In genomic region chr5:122372192-122372769, GRCm38 (mm10) we compare ENCODE assay signal across 8 mouse cellular contexts. TPM values are rescaled to one million over a fixed set of nuclear protein-coding genes. Genes with fewer than 3 reads are reported as not detected.
DNase-seq lines count a peak whose midpoint lies in the region; ATAC-seq lines count a peak whose summit lies in the region.

TSS of gene Fam216a (minus strand) at chr5:122372364.

- H3K36me3 ChIP-seq in hindbrain, embryonic 12.5 days = peaks cover 47% of the 10 kb centered on the region

- H3K9ac ChIP-seq in hindbrain, embryonic 12.5 days = peak within 1 kb of the TSS; percentile 84

- under 1% methylated on average over 52 of the region's 53 CpGs for whole genome bisulfite sequencing in hindbrain, embryonic 12.5 days

- DNase-seq in NIH3T3 (ENCODE audit: low read depth) = peak; percentile 100
- peak; percentile 99 to 100 for DNase-seq in cerebellum, postnatal 10 days
- DNase-seq in frontal cortex, postnatal 10 days (ENCODE audit: low spot score in 2 of 2) = peak; percentile 98 to 99
- peak; percentile 99 to 100 for DNase-seq in layer of hippocampus, postnatal 14 days (ENCODE audit: low spot score in 2 of 2)
- peak; percentile 99 for DNase-seq in lung, postnatal 14 days
- DNase-seq in retina, adult 2 months (ENCODE audit: low read depth, low spot score) = peak; percentile 99
- peak; percentile 99 for DNase-seq in thymus, postnatal 4 days

- H3K4me3 ChIP-seq in hindbrain, embryonic 12.5 days = peak within 1 kb of the TSS; percentile 68

- peaks cover 20% of the 10 kb centered on the region for H3K4me1 ChIP-seq in hindbrain, embryonic 12.5 days

- H3K27me3 ChIP-seq in hindbrain, embryonic 12.5 days = no peaks in the 10 kb centered on the region

- no peaks in the 10 kb centered on the region for H3K9me3 ChIP-seq in hindbrain, embryonic 12.5 days (replicated peaks)

- H3K27ac ChIP-seq in hindbrain, embryonic 12.5 days = peak within 1 kb of the TSS; percentile 94

- peak; percentile 94 for ATAC-seq in hindbrain, embryonic 12.5 days (ENCODE audit: low FRiP score)

- peak within 1 kb of the TSS; percentile 78 for H3K4me2 ChIP-seq in hindbrain, embryonic 12.5 days (replicated peaks)

RNA-seq across cellular contexts. Expression of gene Fam216a, which starts in this region (rescaled TPM):
- polyA plus RNA-seq in hindbrain, embryonic 12.5 days (2016; fragmentation: Nextera tagmentation; extraction: Ambion mirVana) = 107 and 114 TPM in 2 replicates
- 10 to 100 TPM; 75.9 to 80.7 TPM for total RNA-seq in layer of hippocampus, postnatal 14 days (2021)

Comparison
In these comparisons a context has a peak if more than half of its experiments do, and no peak if none do; other contexts are left out.
1. Peak in every context shown above with its lines: DNase-seq, ATAC-seq, H3K4me3 ChIP-seq and H3K27ac ChIP-seq.